Mouse (Mus musculus): ENCODE measurements at regions not wholly inside any gene's neighbourhood (a gene's known extent, or its start where the extent isn't known, plus 50 kb on each side); places are given as distances from the start of the nearest gene placed in this dataset.

GRCm38 (mm10) chr19:51482168-51482907 is 781.8 kb upstream of the Ins1 start:
- no peaks in the 10 kb centered on the region for H3K9me3 ChIP-seq (ENCODE audit: control insufficient read depth, low read length)
- no peak overlapping the region for H3K4me2 ChIP-seq (ENCODE audit: low read depth, low read length)
- 0 out of 2 replicates have a peak, but pooled peaks cover 5% of the 10 kb centered on the region for H3K4me1 ChIP-seq (ENCODE audit: control insufficient read depth, insufficient read depth, low read length)
- H3K9ac ChIP-seq (replicated peaks; ENCODE audit: low read depth, low read length) = no peak overlapping the region
- H3K27ac ChIP-seq (ENCODE audit: low read depth, low read length) = no peak overlapping the region
- ATAC-seq (ENCODE audit: low read depth) = peak; percentile 56
- H3K36me3 ChIP-seq (ENCODE audit: control insufficient read depth, insufficient read depth, low read length) = no peaks in the 10 kb centered on the region
- no peaks in the 10 kb centered on the region for H3K27me3 ChIP-seq (ENCODE audit: control insufficient read depth, insufficient read depth, low read length)
- H3K4me3 ChIP-seq (ENCODE audit: low read depth, low read length) = no peak overlapping the region
- 16% methylated on average over 3 of the region's 3 CpGs for WGBS

Data from neural tube, embryonic 14.5 days (tissue).